Mouse (Mus musculus) MEL (cell line): ENCODE measurements around the gene Ranbp17. TPM values are rescaled to one million over a fixed set of nuclear protein-coding genes. Genes with fewer than 3 reads are reported as not detected.

ENCODE experiments used
- DNase-seq: peaks from one replicate; pipeline ENCODE4 v3.0.0; 2011; ENCODE audit warnings: low read depth, low spot score
- H3K27ac ChIP-seq: 2 replicates; pipeline ENCODE4 v1.5.1; 2012; ENCODE audit warnings: low read depth, mild to moderate bottlenecking, control low read depth, low read length, moderate library complexity; ENCODE audit not compliant: control insufficient read depth
- H3K27me3 ChIP-seq, 2 experiments: fragments of 150-350 bp in 1 of 2; sonication (generic) in 1 of 2; 2 replicates each; pipeline ENCODE4 v1.6.1; 2012; ENCODE audit warnings: low read length in 2 of 2, mild to moderate bottlenecking in 2 of 2, improper control_type of control experiment in 1 of 2, moderate library complexity in 1 of 2; ENCODE audit not compliant: insufficient read depth in 2 of 2, control insufficient read depth in 1 of 2
- H3K36me3 ChIP-seq, 2 experiments: 2 replicates each; pipeline ENCODE4 v1.6.1; 2012 to 2014; ENCODE audit warnings: low read length in 2 of 2, improper control_type of control experiment in 1 of 2, inconsistent platforms in 1 of 2, mild to moderate bottlenecking in 1 of 2; ENCODE audit not compliant: insufficient read depth in 2 of 2, control insufficient read depth in 1 of 2
- H3K4me1 ChIP-seq, 2 experiments: fragments of 150-350 bp in 1 of 2; sonication (generic) in 1 of 2; 2 replicates each; pipeline ENCODE4 v1.6.1; 2012; ENCODE audit warnings: low read length in 2 of 2, improper control_type of control experiment in 1 of 2, mild to moderate bottlenecking in 1 of 2; ENCODE audit not compliant: insufficient read depth in 2 of 2, control insufficient read depth in 1 of 2
- H3K4me3 ChIP-seq, 2 experiments: fragments of 150-350 bp in 1 of 2; sonication (generic) in 1 of 2; 2 replicates each; pipeline ENCODE4 v1.5.1; 2012; ENCODE audit warnings: low read depth in 2 of 2, low read length in 2 of 2, mild to moderate bottlenecking in 2 of 2, moderate library complexity in 2 of 2, control low read depth in 1 of 2, improper control_type of control experiment in 1 of 2; ENCODE audit not compliant: control insufficient read depth in 1 of 2, insufficient read depth in 1 of 2
- H3K79me2 ChIP-seq: 2 replicates; pipeline ENCODE4 v1.6.1; 2012; ENCODE audit warnings: mild to moderate bottlenecking, low read length, moderate library complexity; ENCODE audit not compliant: control insufficient read depth, poor library complexity, insufficient read depth
- H3K9ac ChIP-seq: 2 replicates; pipeline ENCODE4 v1.6.1; 2012; ENCODE audit warnings: low read depth, mild to moderate bottlenecking, control low read depth, low read length, moderate library complexity; ENCODE audit not compliant: control insufficient read depth, poor library complexity, severe bottlenecking
- H3K9me3 ChIP-seq: fragments of 150-350 bp; sonication (generic); replicated peaks from 2 replicates; pipeline ENCODE4 v1.6.1; 2012; ENCODE audit warnings: mild to moderate bottlenecking, low read length, improper control_type of control experiment, moderate library complexity; ENCODE audit not compliant: insufficient read depth
- CHD2 ChIP-seq: IDR thresholded peaks from 2 replicates; pipeline ENCODE4 v1.6.1; 2011; ENCODE audit warnings: low read length, improper control_type of control experiment
- ELF1 ChIP-seq: IDR thresholded peaks from 2 replicates; pipeline ENCODE4 v1.6.1; 2014; ENCODE audit warnings: low read depth, mild to moderate bottlenecking, inconsistent platforms, low read length, improper control_type of control experiment, moderate library complexity
- ETS1 ChIP-seq: IDR thresholded peaks from 2 replicates; pipeline ENCODE4 v1.6.1; 2012; ENCODE audit warnings: low read depth, mild to moderate bottlenecking, inconsistent platforms, low read length, improper control_type of control experiment, moderate library complexity
- GABPA ChIP-seq: IDR thresholded peaks from 2 replicates; pipeline ENCODE4 v1.6.1; 2012; ENCODE audit warnings: low read depth, mild to moderate bottlenecking, inconsistent platforms, low read length, improper control_type of control experiment, moderate library complexity
- HCFC1 ChIP-seq: IDR thresholded peaks from 2 replicates; pipeline ENCODE4 v1.6.1; 2012; ENCODE audit warnings: low read depth, mild to moderate bottlenecking, inconsistent platforms, low read length, improper control_type of control experiment, moderate library complexity
- NELFE ChIP-seq: IDR thresholded peaks from 2 replicates; pipeline ENCODE4 v1.6.1; 2011; ENCODE audit warnings: low read depth, low read length, improper control_type of control experiment
- POLR2AphosphoS5 ChIP-seq: IDR thresholded peaks from 2 replicates; pipeline ENCODE4 v1.6.1; 2012; ENCODE audit warnings: low read depth, borderline replicate concordance, mild to moderate bottlenecking, inconsistent platforms, low read length, moderate library complexity, mixed read lengths
- RAD21 ChIP-seq: IDR thresholded peaks from 2 replicates; pipeline ENCODE4 v1.6.1; 2011; ENCODE audit warnings: mild to moderate bottlenecking, low read depth, low read length, improper control_type of control experiment
- TBP ChIP-seq: IDR thresholded peaks from 2 replicates; pipeline ENCODE4 v1.8.0; 2011; ENCODE audit warnings: low read depth, low read length, improper control_type of control experiment
- TCF12 ChIP-seq: IDR thresholded peaks from 2 replicates; pipeline ENCODE4 v1.6.1; 2014; ENCODE audit warnings: low read depth, mild to moderate bottlenecking, inconsistent platforms, low read length, improper control_type of control experiment, moderate library complexity
- USF2 ChIP-seq, 2 experiments: IDR thresholded peaks; 2 replicates each; pipeline ENCODE4 v1.6.1; 2011 to 2012; ENCODE audit warnings: improper control_type of control experiment in 2 of 2, low read length in 2 of 2, borderline replicate concordance in 1 of 2, inconsistent platforms in 1 of 2, low read depth in 1 of 2, mild to moderate bottlenecking in 1 of 2; ENCODE audit not compliant: insufficient read depth in 1 of 2
- ZC3H11A ChIP-seq: IDR thresholded peaks from 2 replicates; pipeline ENCODE4 v1.6.1; 2012; ENCODE audit warnings: low read depth, mild to moderate bottlenecking, inconsistent platforms, low read length, improper control_type of control experiment
- ZMIZ1 ChIP-seq: IDR thresholded peaks from 2 replicates; pipeline ENCODE4 v1.6.1; 2012; ENCODE audit warnings: low read depth, mild to moderate bottlenecking, inconsistent platforms, low read length, improper control_type of control experiment, moderate library complexity
- polyA plus RNA-seq, 2 experiments: library from polyadenylated mRNA; stranded (reverse) in 1 of 2; unstranded in 1 of 2; fragments of >175 nt in 1 of 2; fragments of >200 nt in 1 of 2; gene quantifications; 2 replicates each; pipeline versions ENCODE4 v1.2.1 to v1.2.4; 2012; ENCODE audit warnings: low replicate concordance in 2 of 2, low read depth in 1 of 2; ENCODE audit not compliant: insufficient read length in 2 of 2, insufficient read depth in 1 of 2, missing spikeins in 1 of 2
- total RNA-seq: library from RNA; depleted of rRNA; stranded (reverse); fragments of 300-350 nt; gene quantifications from 2 replicates; pipeline ENCODE4 v1.2.3, GENCODE M21; 2012; rRNA removed

Gene Ranbp17
- total RNA-seq (not detected in 2 replicates), polyA plus RNA-seq (not detected)

DNA sequence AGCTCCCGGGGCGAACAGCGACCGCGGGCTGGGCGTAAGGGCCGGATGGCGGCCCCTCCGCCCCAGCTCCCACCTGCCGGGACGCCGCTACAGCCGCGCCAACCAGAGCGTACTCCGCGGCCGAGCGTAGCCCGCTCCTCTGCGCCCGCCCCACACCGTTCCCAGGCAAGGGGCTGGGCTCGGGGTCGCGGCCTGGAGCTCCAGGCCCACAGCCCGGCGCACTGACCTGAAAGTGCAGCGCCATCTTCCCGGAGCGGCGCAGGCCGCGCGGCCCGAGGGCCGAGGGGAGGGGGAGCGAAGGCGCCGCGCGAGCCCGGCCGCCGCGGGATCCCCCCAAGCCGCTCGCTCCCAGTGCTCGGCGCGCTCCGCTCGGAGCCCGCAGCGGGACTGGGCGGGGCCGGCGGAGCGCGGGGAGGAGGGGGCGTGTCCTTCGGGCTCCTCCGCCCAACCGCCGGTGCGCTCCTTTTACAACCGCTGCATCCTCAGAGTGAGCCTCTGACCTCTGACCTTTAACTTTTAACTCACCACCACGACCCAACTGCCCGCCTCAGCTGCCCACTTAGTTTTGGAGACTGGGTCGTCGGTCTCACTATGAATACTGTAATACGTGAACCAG is at the start of gene Ranbp17:
Gene Ranbp17 (minus strand): TSS at position 371 of the 616 bp plus-strand sequence.
- Histone ChIP-seq H3K4me3 (no peak within 1 kb of the TSS), H3K9me3 (no peaks in the 10 kb centered on the region), H3K79me2 (no peaks in the 10 kb centered on the region), H3K27me3 (no peaks in the 10 kb centered on the region), H3K9ac (no peak within 1 kb of the TSS), H3K27ac (no peak within 1 kb of the TSS), H3K36me3 (no peaks in the 10 kb centered on the region), H3K4me1 (no peaks in the 10 kb centered on the region)
- no peak for DNase-seq
- TF ChIP-seq ETS1, result no peak
- no peak for TF ChIP-seq NELFE
- no peak for TF ChIP-seq GABPA
- no peak for TF ChIP-seq TBP
- no peak for TF ChIP-seq HCFC1
- TF ChIP-seq CHD2, result no peak
- no peak for TF ChIP-seq ZMIZ1
- TF ChIP-seq RAD21, result no peak
- TF ChIP-seq ELF1, result no peak
- no peak for TF ChIP-seq POLR2AphosphoS5
- TF ChIP-seq ZC3H11A, result no peak
- TF ChIP-seq USF2 (IDR thresholded peaks at IDR 0.05; ENCODE audit: borderline replicate concordance in 1 of 2, insufficient read depth in 1 of 2, low read depth in 1 of 2, low read length in 2 of 2), result no peak

DNA sequence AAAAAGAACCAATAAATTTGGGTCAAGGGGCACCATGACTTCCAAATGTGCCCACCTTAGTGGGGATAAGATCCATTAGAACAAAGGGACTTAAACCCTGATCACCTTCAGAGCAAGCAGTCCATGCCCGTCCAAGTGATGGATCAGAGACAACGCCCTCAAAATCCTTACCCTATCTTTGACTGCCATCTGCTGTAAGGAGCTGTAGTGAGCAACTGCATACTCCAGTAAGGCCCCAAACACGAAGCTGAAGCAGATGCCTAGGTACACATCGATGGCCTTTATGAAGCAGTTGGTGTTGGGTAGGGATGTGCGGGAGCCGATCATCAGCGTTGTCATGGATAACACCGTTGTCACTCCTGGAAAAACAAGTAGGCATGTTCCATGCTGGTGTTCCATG is 40.6 kb upstream of the Ranbp17 start:
- Histone ChIP-seq H3K27me3 (peaks cover 0 to 2% of the 10 kb centered on the region in 2 experiments; a peak in 2 of 4 replicates), H3K4me3 (no peak overlapping the region), H3K4me1 (no peaks in the 10 kb centered on the region), H3K27ac (no peak overlapping the region), H3K36me3 (no peaks in the 10 kb centered on the region), H3K79me2 (no peaks in the 10 kb centered on the region), H3K9ac (no peak overlapping the region), H3K9me3 (no peaks in the 10 kb centered on the region)
- DNase-seq, result no peak
- TF ChIP-seq HCFC1, result no peak
- no peak for TF ChIP-seq TCF12
